Mouse (Mus musculus) adrenal gland, adult 2 months (tissue): ENCODE measurements around the gene Sox5. TPM values are rescaled to one million over a fixed set of nuclear protein-coding genes. Genes with fewer than 3 reads are reported as not detected.

Experiments used
- DNase-seq: peaks from one replicate; pipeline ENCODE4 v3.0.0; 2021
- polyA plus RNA-seq: library from polyadenylated mRNA; depleted of rRNA; stranded (reverse); fragments of >200 nt; gene quantifications from 2 replicates; pipeline ENCODE4 v1.2.3, GENCODE M21; 2012
- total RNA-seq, 2 experiments: library from RNA; stranded (reverse); gene quantifications; 2 replicates each; pipeline ENCODE4 v1.2.3; 2021

The Sox5 gene
- total and polyA plus RNA-seq, 3 experiments: 4.2 to 17.4 (median 17.1) TPM

GRCm38 (mm10) chr6:143855421-143855820 lies 926.4 kb downstream of the Sox5 start:
- no peak for DNase-seq

- no peak for DNase-seq
Observed at GRCm38 (mm10) chr6:143854031-143854430, 927.7 kb downstream of the Sox5 start.

- DNase-seq: no peak
Observed at GRCm38 (mm10) chr6:143845761-143846160, 936.0 kb downstream of the Sox5 start.

GRCm38 (mm10) chr6:143844701-143844970 lies 937.1 kb downstream of the Sox5 start:
- DNase-seq: no peak

GRCm38 (mm10) chr6:143843933-143844700 lies 937.7 kb downstream of the Sox5 start:
- no peak for DNase-seq

- DNase-seq: no peak
Observed at GRCm38 (mm10) chr6:143841954-143842353, 939.8 kb downstream of the Sox5 start.

GRCm38 (mm10) chr6:143841109-143841638 lies 940.6 kb downstream of the Sox5 start:
- DNase-seq: no peak

GRCm38 (mm10) chr6:143838384-143839076 lies 943.2 kb downstream of the Sox5 start:
- no peak for DNase-seq

GRCm38 (mm10) chr6:143835331-143835730 lies 946.4 kb downstream of the Sox5 start:
- DNase-seq: no peak

- DNase-seq: no peak
Observed at GRCm38 (mm10) chr6:143833986-143834385, 947.8 kb downstream of the Sox5 start.

- no peak for DNase-seq
Observed at GRCm38 (mm10) chr6:143833182-143833558, 948.6 kb downstream of the Sox5 start.

GRCm38 (mm10) chr6:143832483-143833181 lies 949.1 kb downstream of the Sox5 start:
- no peak for DNase-seq

- peak; percentile 13 for DNase-seq
Observed at GRCm38 (mm10) chr6:143831246-143831645, 950.5 kb downstream of the Sox5 start.

- DNase-seq: peak; percentile 34
Observed at GRCm38 (mm10) chr6:143830131-143830530, 951.6 kb downstream of the Sox5 start.

GRCm38 (mm10) chr6:143826786-143827185 lies 955.0 kb downstream of the Sox5 start:
- DNase-seq: no peak

- no peak for DNase-seq
Observed at GRCm38 (mm10) chr6:143825966-143826365, 955.8 kb downstream of the Sox5 start.

- peak; percentile 45 for DNase-seq
Observed at GRCm38 (mm10) chr6:143825086-143825485, 956.7 kb downstream of the Sox5 start.

GRCm38 (mm10) chr6:143788446-143788845 lies 993.3 kb downstream of the Sox5 start:
- no peak for DNase-seq

- DNase-seq: no peak
Observed at GRCm38 (mm10) chr6:143787360-143787759, 994.4 kb downstream of the Sox5 start.

GRCm38 (mm10) chr6:143785685-143786084 lies 996.1 kb downstream of the Sox5 start:
- DNase-seq: no peak
